Mouse (Mus musculus): ENCODE results near the gene Crot.
"Not testable (repeated sequence)": the region's sequence is repeated elsewhere in the genome, so short reads cannot be mapped to it uniquely, and the experiment has no call there.

Gene Crot

GRCm38 (mm10) chr5:8996686-8997512, at the start of gene Crot:
Crot (minus strand) TSS chr5:8997324.
- DNase-seq (ENCODE audit: low read depth, low spot score), result peak; percentile 97

GRCm38 (mm10) chr5:9045904-9046303, 48.8 kb upstream of the Crot start:
- no peak for DNase-seq (ENCODE audit: low read depth, low spot score)

GRCm38 (mm10) chr5:9044821-9045220, 47.7 kb upstream of the Crot start:
- peak; percentile 12 for DNase-seq (ENCODE audit: low read depth, low spot score)

- no peak for DNase-seq (ENCODE audit: low read depth, low spot score)
Measured at GRCm38 (mm10) chr5:9043582-9044267, 46.6 kb upstream of the Crot start.

- peak; percentile 24 for DNase-seq (ENCODE audit: low read depth, low spot score)
Measured at GRCm38 (mm10) chr5:9042721-9043416, 45.7 kb upstream of the Crot start.

- no peak for DNase-seq (ENCODE audit: low read depth, low spot score)
Measured at GRCm38 (mm10) chr5:9040665-9041215, 43.6 kb upstream of the Crot start.

GRCm38 (mm10) chr5:9039978-9040377, 42.9 kb upstream of the Crot start:
- no peak for DNase-seq (ENCODE audit: low read depth, low spot score)

GRCm38 (mm10) chr5:9037292-9037691, 40.2 kb upstream of the Crot start:
- no peak for DNase-seq (ENCODE audit: low read depth, low spot score)

- no peak for DNase-seq (ENCODE audit: low read depth, low spot score)
Measured at GRCm38 (mm10) chr5:9035457-9035856, 38.3 kb upstream of the Crot start.

- no peak for DNase-seq (ENCODE audit: low read depth, low spot score)
Measured at GRCm38 (mm10) chr5:9034535-9034934, 37.4 kb upstream of the Crot start.

- no peak for DNase-seq (ENCODE audit: low read depth, low spot score)
Measured at GRCm38 (mm10) chr5:9033843-9034242, 36.7 kb upstream of the Crot start.

- no peak for DNase-seq (ENCODE audit: low read depth, low spot score)
Measured at GRCm38 (mm10) chr5:9032641-9033040, 35.5 kb upstream of the Crot start.

GRCm38 (mm10) chr5:9032101-9032590, 35.0 kb upstream of the Crot start:
- DNase-seq (ENCODE audit: low read depth, low spot score), result no peak

- DNase-seq (ENCODE audit: low read depth, low spot score), result no peak
Measured at GRCm38 (mm10) chr5:9028266-9028841, 31.2 kb upstream of the Crot start.

GRCm38 (mm10) chr5:9015352-9015751, 18.2 kb upstream of the Crot start:
- DNase-seq (ENCODE audit: low read depth, low spot score), result peak; percentile 65

- DNase-seq (ENCODE audit: low read depth, low spot score), result no peak
Measured at GRCm38 (mm10) chr5:9014774-9015173, 17.6 kb upstream of the Crot start.

- peak; percentile 30 for DNase-seq (ENCODE audit: low read depth, low spot score)
Measured at GRCm38 (mm10) chr5:9011374-9011773, 14.2 kb upstream of the Crot start.

GRCm38 (mm10) chr5:9010166-9010565, 13.0 kb upstream of the Crot start:
- no peak for DNase-seq (ENCODE audit: low read depth, low spot score)

- DNase-seq (ENCODE audit: low read depth, low spot score), result not testable (repeated sequence)
Measured at GRCm38 (mm10) chr5:9006585-9006984, 9.5 kb upstream of the Crot start.

- DNase-seq (ENCODE audit: low read depth, low spot score), result not testable (repeated sequence)
Measured at GRCm38 (mm10) chr5:9000006-9000405, 2.9 kb upstream of the Crot start.

- no peak for DNase-seq (ENCODE audit: low read depth, low spot score)
Measured at GRCm38 (mm10) chr5:8999108-8999507, 2.0 kb upstream of the Crot start.

- DNase-seq (ENCODE audit: low read depth, low spot score), result peak; percentile 73
Measured at GRCm38 (mm10) chr5:8997513-8997895, 380 bp upstream of the Crot start.

All from brain, adult 2 months (tissue).